Mouse (Mus musculus): ENCODE measurements at regions not wholly inside any gene's neighbourhood (a gene's known extent, or its start where the extent isn't known, plus 50 kb on each side); places are given as distances from the start of the nearest gene placed in this dataset.

DNA sequence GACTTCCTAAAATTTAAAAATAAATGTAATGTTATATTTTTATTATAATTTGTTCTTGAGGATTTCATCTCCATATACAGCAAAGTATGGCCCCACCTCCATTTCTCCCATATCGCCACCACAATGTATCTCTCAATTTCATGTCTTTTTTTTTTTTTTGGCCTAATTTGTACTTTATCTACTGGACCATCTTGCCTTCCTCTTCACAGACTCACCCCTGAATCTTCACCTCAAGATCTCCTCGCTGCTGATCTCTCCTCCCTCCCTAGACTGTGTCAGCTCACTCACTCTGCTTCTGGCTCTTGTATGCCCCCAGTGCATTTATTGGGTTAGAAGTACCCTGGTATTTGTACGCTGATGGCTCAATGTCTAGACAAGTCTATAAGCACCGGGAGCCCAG, 269.4 kb upstream of the Chd6 start:
- DNase-seq (no peak), ATAC-seq (ENCODE audit: low FRiP score, low TSS enrichment) (no peak)
- 95% methylated on average over 4 of the region's 4 CpGs for WGBS
- H3K27me3 ChIP-seq (ENCODE audit: control insufficient read depth, insufficient read depth, low read length): no peaks in the 10 kb centered on the region
- H3K4me2 ChIP-seq (ENCODE audit: low read length): no peak overlapping the region
- no peak overlapping the region for H3K27ac ChIP-seq (replicated peaks; ENCODE audit: low read depth, low read length)
- no peak overlapping the region for H3K4me3 ChIP-seq (replicated peaks; ENCODE audit: low read depth, low read length)
- H3K4me1 ChIP-seq (ENCODE audit: control insufficient read depth, insufficient read depth, low read length): no peaks in the 10 kb centered on the region
- no peak overlapping the region for H3K9ac ChIP-seq (replicated peaks; ENCODE audit: low read length)
- no peaks in the 10 kb centered on the region for H3K36me3 ChIP-seq (ENCODE audit: control insufficient read depth, insufficient read depth, low read length)
- no peaks in the 10 kb centered on the region for H3K9me3 ChIP-seq (ENCODE audit: control insufficient read depth, low read length)

DNA sequence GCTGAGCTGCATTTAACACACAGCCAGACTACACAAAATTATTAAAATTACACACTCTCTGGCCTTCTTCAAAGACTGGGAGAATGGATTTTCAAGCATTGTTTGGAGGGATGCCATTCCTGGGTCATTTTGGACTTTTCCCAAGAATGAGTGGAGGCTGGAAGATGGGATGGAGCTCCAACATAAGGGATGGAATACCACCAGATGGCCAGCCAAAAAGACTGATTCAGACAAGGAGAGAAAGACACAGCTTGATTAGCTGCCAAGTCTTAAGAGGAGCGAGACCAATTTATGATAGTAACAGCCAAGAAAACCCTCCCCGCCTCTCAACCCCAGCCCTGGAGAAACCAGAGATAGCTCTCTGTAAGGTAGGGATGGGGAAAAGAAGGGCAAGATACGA, 253.4 kb upstream of the Chd6 start:
- no peaks in the 10 kb centered on the region for H3K9me3 ChIP-seq (ENCODE audit: control insufficient read depth, low read length)
- H3K4me1 ChIP-seq (ENCODE audit: control insufficient read depth, insufficient read depth, low read length): no peaks in the 10 kb centered on the region
- H3K27me3 ChIP-seq (ENCODE audit: control insufficient read depth, insufficient read depth, low read length): no peaks in the 10 kb centered on the region
- DNase-seq (no peak), ATAC-seq (ENCODE audit: low FRiP score, low TSS enrichment) (no peak)
- H3K36me3 ChIP-seq (ENCODE audit: control insufficient read depth, insufficient read depth, low read length): no peaks in the 10 kb centered on the region
- no peak overlapping the region for H3K4me3 ChIP-seq (replicated peaks; ENCODE audit: low read depth, low read length)
- WGBS: 89% methylated on average over 3 of the region's 3 CpGs
- H3K27ac ChIP-seq (replicated peaks; ENCODE audit: low read depth, low read length): no peak overlapping the region
- no peak overlapping the region for H3K9ac ChIP-seq (replicated peaks; ENCODE audit: low read length)
- H3K4me2 ChIP-seq (ENCODE audit: low read length): no peak overlapping the region

DNA sequence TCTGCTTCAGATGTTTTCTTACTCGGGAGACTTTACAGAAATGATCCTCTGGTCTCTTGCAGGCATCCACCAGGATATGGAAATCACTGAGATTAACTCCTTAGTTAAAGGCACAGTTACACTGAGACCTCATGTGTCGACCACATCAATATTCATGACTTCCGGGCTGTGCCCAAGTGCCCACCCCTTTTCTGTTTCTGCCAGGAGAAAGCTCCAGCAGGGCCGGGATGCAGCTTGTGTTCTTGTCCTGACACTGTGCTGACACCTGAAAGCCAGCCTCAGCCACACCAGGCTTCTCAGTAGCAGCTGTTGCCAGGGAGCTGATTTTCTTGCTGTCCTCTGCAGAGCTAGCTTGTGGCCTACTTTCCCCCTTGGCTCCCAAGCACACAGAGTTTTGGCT, 240.2 kb upstream of the Chd6 start:
- DNase-seq (peak; percentile 75), ATAC-seq (ENCODE audit: low FRiP score, low TSS enrichment) (peak; percentile 58)
- Histone ChIP-seq H3K27me3 (ENCODE audit: control insufficient read depth, insufficient read depth, low read length) (no peaks in the 10 kb centered on the region), H3K9me3 (ENCODE audit: control insufficient read depth, low read length) (no peaks in the 10 kb centered on the region), H3K27ac (replicated peaks; ENCODE audit: low read depth, low read length) (0 out of 2 replicates have a peak overlapping the region, but pooled peaks have one; percentile 22), H3K36me3 (ENCODE audit: control insufficient read depth, insufficient read depth, low read length) (no peaks in the 10 kb centered on the region), H3K4me1 (ENCODE audit: control insufficient read depth, insufficient read depth, low read length) (peaks cover 2% of the 10 kb centered on the region; the same call in 1 of the 2 replicates), H3K4me3 (replicated peaks; ENCODE audit: low read depth, low read length) (no peak overlapping the region), H3K9ac (replicated peaks; ENCODE audit: low read length) (no peak overlapping the region), H3K4me2 (ENCODE audit: low read length) (peak overlapping the region; percentile 12; the same call in 1 of the 2 replicates)
- WGBS: 3% methylated on average over 4 of the region's 4 CpGs

DNA sequence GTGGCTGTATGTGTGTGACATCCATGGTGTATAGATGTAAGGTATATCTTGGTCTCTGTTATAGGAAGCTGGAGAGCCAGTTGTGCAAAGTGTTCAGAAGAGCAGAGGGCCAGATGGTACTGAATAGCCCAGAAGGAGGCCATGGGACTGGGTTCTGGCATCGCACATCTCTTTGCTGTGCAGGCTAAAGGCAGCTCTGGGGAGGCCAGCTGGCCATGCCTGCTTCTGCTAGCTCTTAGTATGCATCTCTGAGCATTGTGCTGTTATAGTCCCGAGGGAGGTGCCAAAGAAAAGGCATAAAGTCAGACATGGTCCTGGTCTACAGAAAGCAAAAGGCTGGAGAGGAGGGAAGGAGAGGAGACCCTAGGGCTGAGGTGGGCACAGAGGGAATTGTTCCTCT, 235.1 kb upstream of the Chd6 start:
- Histone ChIP-seq H3K4me1 (ENCODE audit: control insufficient read depth, insufficient read depth, low read length) (peaks cover 25% of the 10 kb centered on the region), H3K36me3 (ENCODE audit: control insufficient read depth, insufficient read depth, low read length) (no peaks in the 10 kb centered on the region), H3K9ac (replicated peaks; ENCODE audit: low read length) (no peak overlapping the region), H3K9me3 (ENCODE audit: control insufficient read depth, low read length) (no peaks in the 10 kb centered on the region), H3K27me3 (ENCODE audit: control insufficient read depth, insufficient read depth, low read length) (no peaks in the 10 kb centered on the region), H3K27ac (replicated peaks; ENCODE audit: low read depth, low read length) (no peak overlapping the region), H3K4me2 (ENCODE audit: low read length) (no peak overlapping the region), H3K4me3 (replicated peaks; ENCODE audit: low read depth, low read length) (no peak overlapping the region)
- peak; percentile 21 for DNase-seq
- 55% methylated on average over 2 of the region's 2 CpGs for WGBS
- no peak for ATAC-seq (ENCODE audit: low FRiP score, low TSS enrichment)

DNA sequence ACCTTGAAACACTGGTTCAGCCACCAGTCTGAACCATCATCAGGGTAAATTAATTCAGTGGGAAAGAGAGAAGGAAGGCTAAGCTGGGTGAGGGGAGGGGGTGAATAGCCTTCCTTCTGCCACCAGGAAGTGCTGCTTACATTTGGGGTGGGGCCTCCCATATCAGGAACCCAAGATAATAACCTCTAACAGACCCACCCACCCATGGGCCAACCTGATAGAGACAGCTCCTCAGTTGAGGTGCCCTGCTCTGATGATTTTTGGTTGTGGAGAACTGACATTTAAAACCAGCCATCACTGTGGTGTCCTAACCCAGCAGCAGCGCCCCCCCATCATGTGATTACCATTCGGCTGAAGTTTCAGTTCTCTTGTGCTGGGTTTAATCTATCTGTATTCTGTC, 233.8 kb upstream of the Chd6 start:
- H3K36me3 ChIP-seq (ENCODE audit: control insufficient read depth, insufficient read depth, low read length): no peaks in the 10 kb centered on the region
- H3K4me3 ChIP-seq (replicated peaks; ENCODE audit: low read depth, low read length): no peak overlapping the region
- ATAC-seq (ENCODE audit: low FRiP score, low TSS enrichment): no peak
- no peak overlapping the region for H3K4me2 ChIP-seq (ENCODE audit: low read length)
- H3K9ac ChIP-seq (replicated peaks; ENCODE audit: low read length): no peak overlapping the region
- 75% methylated on average over 2 of the region's 2 CpGs for WGBS
- peaks cover 24% of the 10 kb centered on the region for H3K4me1 ChIP-seq (ENCODE audit: control insufficient read depth, insufficient read depth, low read length)
- no peaks in the 10 kb centered on the region for H3K9me3 ChIP-seq (ENCODE audit: control insufficient read depth, low read length)
- H3K27ac ChIP-seq (replicated peaks; ENCODE audit: low read depth, low read length): no peak overlapping the region
- no peaks in the 10 kb centered on the region for H3K27me3 ChIP-seq (ENCODE audit: control insufficient read depth, insufficient read depth, low read length)
- no peak for DNase-seq

DNA sequence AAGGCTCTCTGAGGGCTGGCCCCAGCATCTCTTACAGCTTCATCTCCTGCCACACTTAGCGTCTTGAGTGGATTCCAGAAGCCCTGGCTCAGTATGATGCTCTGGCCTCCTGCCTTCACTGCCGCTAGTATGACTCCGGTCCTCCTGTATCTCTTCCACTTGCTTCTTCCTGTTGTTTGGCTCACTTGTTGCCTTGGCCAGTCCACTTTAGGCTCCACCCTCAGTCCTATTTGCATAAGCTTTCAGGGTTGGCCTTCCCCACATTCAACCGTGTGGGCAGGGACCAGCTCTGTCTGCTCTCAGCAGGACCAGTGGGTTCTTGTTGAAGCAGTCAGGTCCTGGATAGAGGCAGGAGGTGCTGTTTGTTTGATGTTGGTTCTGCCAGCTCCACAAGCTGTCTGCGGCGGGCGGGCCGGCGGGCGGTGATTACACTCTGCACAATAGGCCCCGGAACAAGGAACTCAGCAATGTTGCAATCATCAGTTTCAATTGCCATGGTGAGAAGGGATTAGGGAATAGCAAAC, 232.6 kb upstream of the Chd6 start:
- no peak for DNase-seq
- peaks cover 24% of the 10 kb centered on the region for H3K4me1 ChIP-seq (ENCODE audit: control insufficient read depth, insufficient read depth, low read length)
- no peaks in the 10 kb centered on the region for H3K9me3 ChIP-seq (ENCODE audit: control insufficient read depth, low read length)
- peak overlapping the region; percentile 2; the same call in 1 of the 2 replicates for H3K4me3 ChIP-seq (replicated peaks; ENCODE audit: low read depth, low read length)
- WGBS: under 1% methylated on average over 11 of the region's 11 CpGs
- no peaks in the 10 kb centered on the region for H3K36me3 ChIP-seq (ENCODE audit: control insufficient read depth, insufficient read depth, low read length)
- H3K27me3 ChIP-seq (ENCODE audit: control insufficient read depth, insufficient read depth, low read length): no peaks in the 10 kb centered on the region
- H3K4me2 ChIP-seq (ENCODE audit: low read length): peak overlapping the region; percentile 37
- H3K27ac ChIP-seq (replicated peaks; ENCODE audit: low read depth, low read length): no peak overlapping the region
- ATAC-seq (ENCODE audit: low FRiP score, low TSS enrichment): peak; percentile 62
- H3K9ac ChIP-seq (replicated peaks; ENCODE audit: low read length): no peak overlapping the region

DNA sequence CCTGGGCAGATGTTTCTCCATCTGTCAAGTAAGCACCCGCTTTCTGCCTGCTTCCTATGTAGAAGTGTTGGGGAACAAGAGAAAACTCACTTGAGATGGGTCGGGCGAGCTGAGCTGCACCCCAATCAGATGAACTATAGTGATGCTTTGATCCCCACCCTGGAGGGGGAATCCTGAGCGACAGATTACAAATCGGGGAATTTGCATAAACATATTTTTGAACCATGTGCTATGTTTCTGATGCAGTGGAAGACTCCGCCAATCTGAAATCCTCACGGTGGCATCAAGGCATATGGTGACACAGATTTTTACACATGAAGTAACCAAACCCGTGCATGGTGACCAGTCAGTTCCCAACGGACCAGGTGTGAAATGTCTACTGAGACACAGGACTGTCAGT, 231.4 kb upstream of the Chd6 start:
- 60% methylated on average over 9 of the region's 9 CpGs for WGBS
- peaks cover 24% of the 10 kb centered on the region for H3K4me1 ChIP-seq (ENCODE audit: control insufficient read depth, insufficient read depth, low read length)
- H3K4me2 ChIP-seq (ENCODE audit: low read length): no peak overlapping the region
- no peak overlapping the region for H3K9ac ChIP-seq (replicated peaks; ENCODE audit: low read length)
- no peaks in the 10 kb centered on the region for H3K27me3 ChIP-seq (ENCODE audit: control insufficient read depth, insufficient read depth, low read length)
- DNase-seq (peak; percentile 6), ATAC-seq (ENCODE audit: low FRiP score, low TSS enrichment) (no peak)
- no peak overlapping the region for H3K4me3 ChIP-seq (replicated peaks; ENCODE audit: low read depth, low read length)
- H3K36me3 ChIP-seq (ENCODE audit: control insufficient read depth, insufficient read depth, low read length): no peaks in the 10 kb centered on the region
- H3K9me3 ChIP-seq (ENCODE audit: control insufficient read depth, low read length): no peaks in the 10 kb centered on the region
- H3K27ac ChIP-seq (replicated peaks; ENCODE audit: low read depth, low read length): no peak overlapping the region; the same call in 1 of the 2 replicates

DNA sequence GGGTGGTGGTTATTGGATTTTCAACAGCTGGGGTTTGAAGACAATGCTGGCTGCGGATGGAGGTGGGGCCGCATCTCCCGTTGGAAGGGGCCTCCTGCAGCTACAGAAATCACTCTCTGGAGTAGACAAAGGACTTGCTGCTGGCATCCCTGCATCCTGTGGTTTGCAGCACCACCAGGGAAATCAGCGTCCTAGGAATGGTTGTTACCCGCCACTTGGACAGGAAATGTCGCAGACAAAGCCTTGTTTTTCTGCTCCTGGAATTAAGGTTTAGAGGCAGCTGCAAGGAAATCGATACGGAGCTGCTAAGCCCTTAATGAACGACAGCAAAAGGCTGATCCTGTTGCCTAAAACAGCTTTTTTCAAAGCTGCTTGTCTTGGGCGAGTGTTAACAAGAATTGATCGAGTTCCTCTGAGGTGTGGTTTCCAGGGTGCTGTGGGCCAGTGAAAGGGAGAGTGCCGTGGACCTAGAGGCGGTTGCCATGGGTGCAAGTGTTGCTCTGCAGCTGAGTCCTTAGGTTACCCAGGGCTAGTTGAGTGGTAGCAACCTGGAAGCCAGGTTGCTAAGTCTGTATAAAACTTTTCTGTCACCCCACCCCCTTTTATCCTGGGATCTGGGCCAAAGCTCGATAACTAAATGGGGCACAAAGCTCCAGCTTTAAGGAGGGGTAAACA, 230.6 kb upstream of the Chd6 start:
- Histone ChIP-seq H3K4me1 (ENCODE audit: control insufficient read depth, insufficient read depth, low read length) (peaks cover 24% of the 10 kb centered on the region), H3K27ac (replicated peaks; ENCODE audit: low read depth, low read length) (peak overlapping the region; percentile 62), H3K4me2 (ENCODE audit: low read length) (peak overlapping the region; percentile 24; the same call in 1 of the 2 replicates), H3K9ac (replicated peaks; ENCODE audit: low read length) (0 out of 2 replicates have a peak overlapping the region, but pooled peaks have one; percentile 4), H3K27me3 (ENCODE audit: control insufficient read depth, insufficient read depth, low read length) (no peaks in the 10 kb centered on the region), H3K4me3 (replicated peaks; ENCODE audit: low read depth, low read length) (no peak overlapping the region), H3K9me3 (ENCODE audit: control insufficient read depth, low read length) (no peaks in the 10 kb centered on the region), H3K36me3 (ENCODE audit: control insufficient read depth, insufficient read depth, low read length) (no peaks in the 10 kb centered on the region)
- ATAC-seq (ENCODE audit: low FRiP score, low TSS enrichment) (peak; percentile 54), DNase-seq (peak; percentile 76)
- 2% methylated on average over 14 of the region's 14 CpGs for WGBS

DNA sequence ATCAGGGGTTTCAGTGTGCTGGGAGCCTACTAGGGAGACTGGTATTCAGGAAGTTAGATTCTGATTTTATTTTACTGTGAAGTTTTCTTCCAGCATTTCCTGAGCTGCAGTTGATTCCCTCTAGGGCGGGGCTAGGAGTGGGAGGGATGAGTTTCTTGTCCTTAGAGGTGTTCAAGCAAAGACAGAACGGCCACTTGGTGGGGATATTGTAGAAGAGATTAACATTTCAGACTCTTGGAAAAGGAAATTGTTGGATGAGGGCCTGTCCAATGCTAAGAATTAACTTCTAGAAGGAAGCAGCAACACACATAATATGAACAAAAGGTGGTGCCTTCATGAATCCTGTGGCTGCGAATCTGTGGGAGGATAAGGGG, 230.1 kb upstream of the Chd6 start:
- H3K36me3 ChIP-seq (ENCODE audit: control insufficient read depth, insufficient read depth, low read length): no peaks in the 10 kb centered on the region
- H3K27ac ChIP-seq (replicated peaks; ENCODE audit: low read depth, low read length): peak overlapping the region; percentile 62
- H3K9ac ChIP-seq (replicated peaks; ENCODE audit: low read length): 0 out of 2 replicates have a peak overlapping the region, but pooled peaks have one; percentile 4
- H3K4me2 ChIP-seq (ENCODE audit: low read length): 0 out of 2 replicates have a peak overlapping the region, but pooled peaks have one; percentile 24
- H3K4me1 ChIP-seq (ENCODE audit: control insufficient read depth, insufficient read depth, low read length): peaks cover 24% of the 10 kb centered on the region
- H3K9me3 ChIP-seq (ENCODE audit: control insufficient read depth, low read length): no peaks in the 10 kb centered on the region
- H3K4me3 ChIP-seq (replicated peaks; ENCODE audit: low read depth, low read length): no peak overlapping the region
- ATAC-seq (ENCODE audit: low FRiP score, low TSS enrichment): peak; percentile 15; the same call in 1 of the 2 replicates
- no peaks in the 10 kb centered on the region for H3K27me3 ChIP-seq (ENCODE audit: control insufficient read depth, insufficient read depth, low read length)
- no peak for DNase-seq
- 3% methylated on average over 3 of the region's 3 CpGs for WGBS

All from midbrain, embryonic 14.5 days (tissue).